Mouse (Mus musculus) MEL (cell line): ENCODE measurements around the gene Isg20l2.

Experiments
- CTCF ChIP-seq, 3 experiments: IDR thresholded peaks in 2 of 3; conservative IDR thresholded peaks in 1 of 3; 2 replicates each; pipeline ENCODE4 v1.5.1; 2011 to 2012; ENCODE audit warnings: low read length in 3 of 3, low read depth in 2 of 3, mild to moderate bottlenecking in 2 of 3, improper control_type of control experiment in 1 of 3, inconsistent platforms in 1 of 3, mixed read lengths in 1 of 3, moderate library complexity in 1 of 3; ENCODE audit not compliant: control insufficient read depth in 1 of 3, insufficient read depth in 1 of 3, poor library complexity in 1 of 3, severe bottlenecking in 1 of 3
- EP300 ChIP-seq, 2 experiments: IDR thresholded peaks; 2 replicates each; pipeline ENCODE4 v1.6.1; 2011; ENCODE audit warnings: improper control_type of control experiment in 2 of 2, low read length in 2 of 2, low read depth in 1 of 2, mild to moderate bottlenecking in 1 of 2
- GABPA ChIP-seq: IDR thresholded peaks from 2 replicates; pipeline ENCODE4 v1.6.1; 2012; ENCODE audit warnings: low read depth, mild to moderate bottlenecking, inconsistent platforms, low read length, improper control_type of control experiment, moderate library complexity
- HCFC1 ChIP-seq: IDR thresholded peaks from 2 replicates; pipeline ENCODE4 v1.6.1; 2012; ENCODE audit warnings: low read depth, mild to moderate bottlenecking, inconsistent platforms, low read length, improper control_type of control experiment, moderate library complexity
- MAX ChIP-seq: IDR thresholded peaks from 2 replicates; pipeline ENCODE4 v1.6.1; 2011; ENCODE audit warnings: low read length, improper control_type of control experiment
- MXI1 ChIP-seq: IDR thresholded peaks from 2 replicates; pipeline ENCODE4 v1.6.1; 2011; ENCODE audit warnings: mild to moderate bottlenecking, low read depth, low read length, improper control_type of control experiment
- NRF1 ChIP-seq: IDR thresholded peaks from 2 replicates; pipeline ENCODE4 v1.6.1; 2014; ENCODE audit warnings: low read depth, mild to moderate bottlenecking, inconsistent platforms, low read length, improper control_type of control experiment, moderate library complexity; ENCODE audit not compliant: poor library complexity, insufficient read depth, severe bottlenecking
- POLR2A ChIP-seq, 2 experiments: IDR thresholded peaks; 2 replicates each; pipeline ENCODE4 v1.6.1; 2011 to 2012; ENCODE audit warnings: low read length in 2 of 2, mild to moderate bottlenecking in 2 of 2, control low read depth in 1 of 2, improper control_type of control experiment in 1 of 2, low read depth in 1 of 2, moderate library complexity in 1 of 2; ENCODE audit not compliant: control insufficient read depth in 1 of 2, insufficient read depth in 1 of 2, poor library complexity in 1 of 2
- POLR2AphosphoS5 ChIP-seq: IDR thresholded peaks from 2 replicates; pipeline ENCODE4 v1.6.1; 2012; ENCODE audit warnings: low read depth, borderline replicate concordance, mild to moderate bottlenecking, inconsistent platforms, low read length, moderate library complexity, mixed read lengths
- USF1 ChIP-seq: IDR thresholded peaks from 2 replicates; pipeline ENCODE4 v1.6.1; 2014; ENCODE audit warnings: low read depth, mild to moderate bottlenecking, inconsistent platforms, low read length, improper control_type of control experiment, moderate library complexity
- ZC3H11A ChIP-seq: IDR thresholded peaks from 2 replicates; pipeline ENCODE4 v1.6.1; 2012; ENCODE audit warnings: low read depth, mild to moderate bottlenecking, inconsistent platforms, low read length, improper control_type of control experiment
- ZKSCAN1 ChIP-seq: IDR thresholded peaks from 2 replicates; pipeline ENCODE4 v1.6.1; 2012; ENCODE audit warnings: low read depth, mild to moderate bottlenecking, inconsistent platforms, low read length, improper control_type of control experiment, moderate library complexity

DNA sequence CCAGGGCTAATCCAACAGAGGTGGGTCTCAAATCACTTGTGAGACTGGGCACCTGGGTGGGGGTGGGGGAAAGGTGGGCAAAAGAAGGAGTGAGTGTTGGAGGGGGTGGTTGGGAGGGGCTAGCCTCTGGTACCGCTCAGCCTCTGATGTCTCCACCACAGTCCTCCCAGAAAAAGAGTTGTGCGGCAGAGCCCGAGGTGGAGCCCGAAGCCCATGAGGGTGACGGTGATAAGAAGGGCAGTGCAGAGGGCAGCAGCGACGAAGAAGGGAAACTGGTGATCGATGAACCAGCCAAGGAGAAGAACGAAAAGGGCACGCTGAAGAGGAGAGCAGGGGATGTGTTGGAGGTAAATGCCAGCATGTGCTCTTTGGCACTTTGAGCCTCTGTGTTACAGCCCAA, 16.2 kb upstream of the Isg20l2 start:
- TF ChIP-seq HCFC1 (no peak), CTCF (IDR thresholded peaks at IDR 0.05 in 2 of 3, conservative IDR thresholded peaks at IDR 0.05 in 1 of 3; ENCODE audit: control insufficient read depth in 1 of 3, insufficient read depth in 1 of 3, low read depth in 2 of 3, low read length in 3 of 3, poor library complexity in 1 of 3, severe bottlenecking in 1 of 3) (no peak), ZKSCAN1 (no peak), POLR2A (IDR thresholded peaks at IDR 0.05; ENCODE audit: control insufficient read depth in 1 of 2, insufficient read depth in 1 of 2, low read depth in 1 of 2, low read length in 2 of 2, poor library complexity in 1 of 2) (no peak), MAX (no peak), GABPA (no peak), EP300 (IDR thresholded peaks at IDR 0.05; ENCODE audit: low read depth in 1 of 2, low read length in 2 of 2) (no peak), ZC3H11A (no peak), MXI1 (no peak), POLR2AphosphoS5 (no peak), USF1 (no peak), NRF1 (no peak)
